ENCODE assay signal across 14 mouse cellular contexts in genomic region chr7:80558101-80558500, GRCm38 (mm10). TPM values are rescaled to one million over a fixed set of nuclear protein-coding genes. Genes with fewer than 3 reads are reported as not detected.
DNase-seq lines count a peak whose midpoint lies in the region; ATAC-seq and TF ChIP-seq lines count a peak whose summit lies in the region.
"Had no signal": no experiment of that assay in that cellular context is flagged by ENCODE, and none has a peak within 500 bp of the region (broad histone marks: within the 10 kb centered on the region; RNA-seq: fewer than 3 reads in every experiment).

No protein-coding gene starts in this region.

- TF ChIP-seq CTCF in liver, embryonic 14.5 days (IDR thresholded peaks at IDR 0.05; ENCODE audit: low read depth) = peak; percentile 41

- no peaks in the 10 kb centered on the region for H3K27me3 ChIP-seq in liver, embryonic 14.5 days (ENCODE audit: control insufficient read depth, insufficient read depth, low read length)
- H3K27me3 ChIP-seq: hindbrain, embryonic 13.5 days; lung, embryonic 15.5 days; midbrain, embryonic 12.5 days had no signal

- no peak overlapping the region for H3K4me2 ChIP-seq in liver, embryonic 14.5 days (ENCODE audit: low read depth)
- H3K4me2 ChIP-seq: heart, embryonic 11.5 days; hindbrain, embryonic 13.5 days; lung, embryonic 15.5 days; midbrain, embryonic 12.5 days had no signal

- H3K27ac ChIP-seq in liver, embryonic 14.5 days = no peak overlapping the region
- H3K27ac ChIP-seq: hindbrain, embryonic 13.5 days; limb, embryonic 10.5 days; midbrain, embryonic 12.5 days had no signal

- H3K36me3 ChIP-seq in liver, embryonic 14.5 days (replicated peaks; ENCODE audit: control insufficient read depth, insufficient read depth, low read depth) = no peaks in the 10 kb centered on the region
- H3K36me3 ChIP-seq: hindbrain, embryonic 13.5 days; limb, embryonic 10.5 days; lung, embryonic 15.5 days; midbrain, embryonic 12.5 days had no signal

- ATAC-seq in liver, embryonic 14.5 days (ENCODE audit: insufficient read depth) = no peak
- peak; percentile 35; the same call in 1 of the 2 replicates for ATAC-seq in granulocyte monocyte progenitor cell, adult 5-6 weeks (replicated peaks; ENCODE audit: poor library complexity, severe bottlenecking)

- no peak for TF ChIP-seq EP300 in liver, embryonic 14.5 days (IDR thresholded peaks at IDR 0.05; ENCODE audit: low read depth)

- no peak overlapping the region for H3K9ac ChIP-seq in liver, embryonic 14.5 days (replicated peaks)
- H3K9ac ChIP-seq: hindbrain, embryonic 13.5 days; lung, embryonic 15.5 days; midbrain, embryonic 12.5 days had no signal

- no peak overlapping the region for H3K4me3 ChIP-seq in liver, embryonic 14.5 days (ENCODE audit: insufficient read depth in 1 of 2, low read depth in 2 of 2, low read length in 2 of 2)
- H3K4me3 ChIP-seq: hindbrain, embryonic 13.5 days; limb, embryonic 10.5 days; lung, embryonic 15.5 days; midbrain, embryonic 12.5 days had no signal

- whole genome bisulfite sequencing in liver, embryonic 14.5 days (ENCODE audit: insufficient replicate concordance) = 48% methylated on average over 8 of the region's 8 CpGs

- H3K4me1 ChIP-seq in liver, embryonic 14.5 days (replicated peaks; ENCODE audit: control insufficient read depth in 2 of 2, insufficient read depth in 2 of 2, low read length in 1 of 2) = peaks cover 0 to 6% of the 10 kb centered on the region in 2 experiments; a peak in 2 of 4 replicates
- H3K4me1 ChIP-seq: hindbrain, embryonic 13.5 days; midbrain, embryonic 12.5 days had no signal

- H3K9me3 ChIP-seq in liver, embryonic 14.5 days (ENCODE audit: control insufficient read depth, low read length) = no peaks in the 10 kb centered on the region
- H3K9me3 ChIP-seq: hindbrain, embryonic 13.5 days; limb, embryonic 10.5 days; lung, embryonic 15.5 days; midbrain, embryonic 12.5 days had no signal

- peak; percentile 24 for DNase-seq in embryo, embryonic 10.5 days (ENCODE audit: low spot score)
- no peak for DNase-seq in embryo, embryonic 9.5 days (ENCODE audit: extremely low spot score)
- DNase-seq in liver, embryonic 14.5 days (ENCODE audit: low read depth in 3 of 3, low spot score in 3 of 3) = no peak
- no peak for DNase-seq in liver
- peak; percentile 22 to 33 for DNase-seq in B cell, adult 2 months
- DNase-seq in frontal cortex, postnatal 14 days (ENCODE audit: low spot score in 2 of 2) = no peak
- DNase-seq in right cerebral cortex, adult 18-20 months = no peak
- DNase-seq: cerebellum, adult 11-12 months had no signal

RNA-seq across cellular contexts. Expression of gene Blm, which starts 23.2 kb away (rescaled TPM):
- 12.1 and 19.8 TPM in 2 replicates for polyA plus RNA-seq in liver, embryonic 14.5 days (2012; rRNA removed)
- polyA plus RNA-seq in liver, embryonic 14.5 days (2014; fragmentation: Nextera tagmentation; extraction: Ambion mirVana) = 24.8 and 28.1 TPM in 2 replicates
- 49.2 and 57.4 TPM in 2 replicates for total RNA-seq in granulocyte monocyte progenitor cell, adult 5-6 weeks (2014; fragmentation: Nextera tagmentation)
- total RNA-seq in granulocyte monocyte progenitor cell, adult 5-6 weeks (2017) = 37.3 and 39.0 TPM in 2 replicates

Comparison
In these comparisons a context has a peak if more than half of its experiments do, and no peak if none do; other contexts are left out.
1. DNase-seq: peak in embryo, embryonic 10.5 days (single experiment) and B cell, adult 2 months (2 of 2); none in embryo, embryonic 9.5 days (single experiment), liver, embryonic 14.5 days (0 of 3), liver (single experiment), frontal cortex, postnatal 14 days (0 of 2) and right cerebral cortex, adult 18-20 months (single experiment).